Mouse (Mus musculus) MEL (cell line): ENCODE data around the gene Atf7. TPM values are rescaled to one million over a fixed set of nuclear protein-coding genes. Genes with fewer than 3 reads are reported as not detected.

Experiments used
- DNase-seq: peaks from one replicate; pipeline ENCODE4 v3.0.0; 2011; ENCODE audit warnings: low read depth, low spot score
- H3K27ac ChIP-seq: 2 replicates; pipeline ENCODE4 v1.5.1; 2012; ENCODE audit warnings: low read depth, mild to moderate bottlenecking, control low read depth, low read length, moderate library complexity; ENCODE audit not compliant: control insufficient read depth
- H3K27me3 ChIP-seq, 2 experiments: fragments of 150-350 bp in 1 of 2; sonication (generic) in 1 of 2; 2 replicates each; pipeline ENCODE4 v1.6.1; 2012; ENCODE audit warnings: low read length in 2 of 2, mild to moderate bottlenecking in 2 of 2, improper control_type of control experiment in 1 of 2, moderate library complexity in 1 of 2; ENCODE audit not compliant: insufficient read depth in 2 of 2, control insufficient read depth in 1 of 2
- H3K36me3 ChIP-seq, 2 experiments: 2 replicates each; pipeline ENCODE4 v1.6.1; 2012 to 2014; ENCODE audit warnings: low read length in 2 of 2, improper control_type of control experiment in 1 of 2, inconsistent platforms in 1 of 2, mild to moderate bottlenecking in 1 of 2; ENCODE audit not compliant: insufficient read depth in 2 of 2, control insufficient read depth in 1 of 2
- H3K4me1 ChIP-seq, 2 experiments: fragments of 150-350 bp in 1 of 2; sonication (generic) in 1 of 2; 2 replicates each; pipeline ENCODE4 v1.6.1; 2012; ENCODE audit warnings: low read length in 2 of 2, improper control_type of control experiment in 1 of 2, mild to moderate bottlenecking in 1 of 2; ENCODE audit not compliant: insufficient read depth in 2 of 2, control insufficient read depth in 1 of 2
- H3K4me3 ChIP-seq, 2 experiments: fragments of 150-350 bp in 1 of 2; sonication (generic) in 1 of 2; 2 replicates each; pipeline ENCODE4 v1.5.1; 2012; ENCODE audit warnings: low read depth in 2 of 2, low read length in 2 of 2, mild to moderate bottlenecking in 2 of 2, moderate library complexity in 2 of 2, control low read depth in 1 of 2, improper control_type of control experiment in 1 of 2; ENCODE audit not compliant: control insufficient read depth in 1 of 2, insufficient read depth in 1 of 2
- H3K79me2 ChIP-seq: 2 replicates; pipeline ENCODE4 v1.6.1; 2012; ENCODE audit warnings: mild to moderate bottlenecking, low read length, moderate library complexity; ENCODE audit not compliant: control insufficient read depth, poor library complexity, insufficient read depth
- H3K9ac ChIP-seq: 2 replicates; pipeline ENCODE4 v1.6.1; 2012; ENCODE audit warnings: low read depth, mild to moderate bottlenecking, control low read depth, low read length, moderate library complexity; ENCODE audit not compliant: control insufficient read depth, poor library complexity, severe bottlenecking
- H3K9me3 ChIP-seq: fragments of 150-350 bp; sonication (generic); replicated peaks from 2 replicates; pipeline ENCODE4 v1.6.1; 2012; ENCODE audit warnings: mild to moderate bottlenecking, low read length, improper control_type of control experiment, moderate library complexity; ENCODE audit not compliant: insufficient read depth
- CHD1 ChIP-seq: IDR thresholded peaks from 2 replicates; pipeline ENCODE4 v1.6.1; 2012; ENCODE audit warnings: low read depth, mild to moderate bottlenecking, inconsistent platforms, low read length, improper control_type of control experiment
- CHD2 ChIP-seq: IDR thresholded peaks from 2 replicates; pipeline ENCODE4 v1.6.1; 2011; ENCODE audit warnings: low read length, improper control_type of control experiment
- CTCF ChIP-seq, 3 experiments: IDR thresholded peaks in 2 of 3; conservative IDR thresholded peaks in 1 of 3; 2 replicates each; pipeline ENCODE4 v1.5.1; 2011 to 2012; ENCODE audit warnings: low read length in 3 of 3, low read depth in 2 of 3, mild to moderate bottlenecking in 2 of 3, improper control_type of control experiment in 1 of 3, inconsistent platforms in 1 of 3, mixed read lengths in 1 of 3, moderate library complexity in 1 of 3; ENCODE audit not compliant: control insufficient read depth in 1 of 3, insufficient read depth in 1 of 3, poor library complexity in 1 of 3, severe bottlenecking in 1 of 3
- GABPA ChIP-seq: IDR thresholded peaks from 2 replicates; pipeline ENCODE4 v1.6.1; 2012; ENCODE audit warnings: low read depth, mild to moderate bottlenecking, inconsistent platforms, low read length, improper control_type of control experiment, moderate library complexity
- HCFC1 ChIP-seq: IDR thresholded peaks from 2 replicates; pipeline ENCODE4 v1.6.1; 2012; ENCODE audit warnings: low read depth, mild to moderate bottlenecking, inconsistent platforms, low read length, improper control_type of control experiment, moderate library complexity
- JUND ChIP-seq: IDR thresholded peaks from 2 replicates; pipeline ENCODE4 v1.6.1; 2011; ENCODE audit warnings: low read depth, mild to moderate bottlenecking, improper control_type of control experiment, low read length
- KAT2A ChIP-seq: conservative IDR thresholded peaks from 2 replicates; pipeline ENCODE4 v1.6.1; 2012; ENCODE audit warnings: low read depth, low read length, improper control_type of control experiment, inconsistent platforms
- MEF2A ChIP-seq: IDR thresholded peaks from 2 replicates; pipeline ENCODE4 v1.6.1; 2014; ENCODE audit warnings: low read depth, mild to moderate bottlenecking, inconsistent platforms, low read length, improper control_type of control experiment; ENCODE audit not compliant: poor library complexity, insufficient replicate concordance, severe bottlenecking; ENCODE audit errors: extremely low read depth
- MXI1 ChIP-seq: IDR thresholded peaks from 2 replicates; pipeline ENCODE4 v1.6.1; 2011; ENCODE audit warnings: mild to moderate bottlenecking, low read depth, low read length, improper control_type of control experiment
- NELFE ChIP-seq: IDR thresholded peaks from 2 replicates; pipeline ENCODE4 v1.6.1; 2011; ENCODE audit warnings: low read depth, low read length, improper control_type of control experiment
- POLR2A ChIP-seq, 2 experiments: IDR thresholded peaks; 2 replicates each; pipeline ENCODE4 v1.6.1; 2011 to 2012; ENCODE audit warnings: low read length in 2 of 2, mild to moderate bottlenecking in 2 of 2, control low read depth in 1 of 2, improper control_type of control experiment in 1 of 2, low read depth in 1 of 2, moderate library complexity in 1 of 2; ENCODE audit not compliant: control insufficient read depth in 1 of 2, insufficient read depth in 1 of 2, poor library complexity in 1 of 2
- POLR2AphosphoS5 ChIP-seq: IDR thresholded peaks from 2 replicates; pipeline ENCODE4 v1.6.1; 2012; ENCODE audit warnings: low read depth, borderline replicate concordance, mild to moderate bottlenecking, inconsistent platforms, low read length, moderate library complexity, mixed read lengths
- RAD21 ChIP-seq: IDR thresholded peaks from 2 replicates; pipeline ENCODE4 v1.6.1; 2011; ENCODE audit warnings: mild to moderate bottlenecking, low read depth, low read length, improper control_type of control experiment
- SMC3 ChIP-seq: IDR thresholded peaks from 2 replicates; pipeline ENCODE4 v1.6.1; 2011; ENCODE audit warnings: low read depth, low read length, improper control_type of control experiment
- TCF12 ChIP-seq: IDR thresholded peaks from 2 replicates; pipeline ENCODE4 v1.6.1; 2014; ENCODE audit warnings: low read depth, mild to moderate bottlenecking, inconsistent platforms, low read length, improper control_type of control experiment, moderate library complexity
- UBTF ChIP-seq: IDR thresholded peaks from 2 replicates; pipeline ENCODE4 v1.6.1; 2012; ENCODE audit warnings: low read depth, mild to moderate bottlenecking, inconsistent platforms, low read length, improper control_type of control experiment, moderate library complexity, borderline replicate concordance; ENCODE audit not compliant: insufficient read depth
- USF2 ChIP-seq, 2 experiments: IDR thresholded peaks; 2 replicates each; pipeline ENCODE4 v1.6.1; 2011 to 2012; ENCODE audit warnings: improper control_type of control experiment in 2 of 2, low read length in 2 of 2, borderline replicate concordance in 1 of 2, inconsistent platforms in 1 of 2, low read depth in 1 of 2, mild to moderate bottlenecking in 1 of 2; ENCODE audit not compliant: insufficient read depth in 1 of 2
- ZMIZ1 ChIP-seq: IDR thresholded peaks from 2 replicates; pipeline ENCODE4 v1.6.1; 2012; ENCODE audit warnings: low read depth, mild to moderate bottlenecking, inconsistent platforms, low read length, improper control_type of control experiment, moderate library complexity
- polyA plus RNA-seq, 2 experiments: library from polyadenylated mRNA; stranded (reverse) in 1 of 2; unstranded in 1 of 2; fragments of >175 nt in 1 of 2; fragments of >200 nt in 1 of 2; gene quantifications; 2 replicates each; pipeline versions ENCODE4 v1.2.1 to v1.2.4; 2012; ENCODE audit warnings: low replicate concordance in 2 of 2, low read depth in 1 of 2; ENCODE audit not compliant: insufficient read length in 2 of 2, insufficient read depth in 1 of 2, missing spikeins in 1 of 2
- total RNA-seq: library from RNA; depleted of rRNA; stranded (reverse); fragments of 300-350 nt; gene quantifications from 2 replicates; pipeline ENCODE4 v1.2.3, GENCODE M21; 2012

Atf7 gene
- total and polyA plus RNA-seq, 3 experiments: 12.8 to 49.6 TPM; not detected in 1

DNA sequence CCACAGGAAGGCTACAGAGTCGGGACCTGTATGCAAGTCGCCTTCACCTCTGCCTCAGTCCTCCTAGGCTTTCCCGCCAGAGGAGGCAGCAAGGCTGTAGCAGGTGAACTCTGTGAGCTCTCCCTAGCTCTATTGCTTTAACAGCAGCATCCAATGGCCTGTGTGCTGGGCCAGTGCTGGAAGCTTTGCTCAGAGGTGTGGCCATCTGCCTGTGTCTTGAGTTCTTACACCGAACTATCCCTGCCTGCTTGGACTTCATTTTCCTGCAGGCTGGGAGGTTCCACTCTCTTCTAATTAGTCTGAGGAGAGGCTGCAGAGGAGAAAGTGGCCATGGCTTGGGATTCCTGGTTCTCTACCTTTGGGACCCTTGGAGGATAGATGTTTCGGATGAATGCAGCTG, 113.3 kb downstream of the Atf7 start:
- no peak overlapping the region for H3K4me3 ChIP-seq
- peaks cover 0 to 22% of the 10 kb centered on the region in 2 experiments; a peak in 2 of 4 replicates for H3K4me1 ChIP-seq
- peaks cover 0 to 3% of the 10 kb centered on the region in 2 experiments; a peak in 2 of 4 replicates for H3K36me3 ChIP-seq
- TF ChIP-seq MEF2A (no peak), UBTF (no peak), TCF12 (no peak), JUND (no peak), CTCF (IDR thresholded peaks at IDR 0.05 in 2 of 3, conservative IDR thresholded peaks at IDR 0.05 in 1 of 3; ENCODE audit: control insufficient read depth in 1 of 3, insufficient read depth in 1 of 3, low read depth in 2 of 3, low read length in 3 of 3, poor library complexity in 1 of 3, severe bottlenecking in 1 of 3) (no peak), ZMIZ1 (no peak), POLR2AphosphoS5 (no peak), GABPA (no peak), CHD2 (no peak), SMC3 (no peak), POLR2A (IDR thresholded peaks at IDR 0.05; ENCODE audit: control insufficient read depth in 1 of 2, insufficient read depth in 1 of 2, low read depth in 1 of 2, low read length in 2 of 2, poor library complexity in 1 of 2) (no peak), USF2 (IDR thresholded peaks at IDR 0.05; ENCODE audit: borderline replicate concordance in 1 of 2, insufficient read depth in 1 of 2, low read depth in 1 of 2, low read length in 2 of 2) (no peak), HCFC1 (no peak), MXI1 (no peak), RAD21 (no peak), KAT2A (no peak)
- H3K27me3 ChIP-seq: no peaks in the 10 kb centered on the region
- no peak overlapping the region for H3K27ac ChIP-seq
- no peak overlapping the region for H3K9ac ChIP-seq
- H3K79me2 ChIP-seq: no peaks in the 10 kb centered on the region
- no peak for DNase-seq
- H3K9me3 ChIP-seq: no peaks in the 10 kb centered on the region

DNA sequence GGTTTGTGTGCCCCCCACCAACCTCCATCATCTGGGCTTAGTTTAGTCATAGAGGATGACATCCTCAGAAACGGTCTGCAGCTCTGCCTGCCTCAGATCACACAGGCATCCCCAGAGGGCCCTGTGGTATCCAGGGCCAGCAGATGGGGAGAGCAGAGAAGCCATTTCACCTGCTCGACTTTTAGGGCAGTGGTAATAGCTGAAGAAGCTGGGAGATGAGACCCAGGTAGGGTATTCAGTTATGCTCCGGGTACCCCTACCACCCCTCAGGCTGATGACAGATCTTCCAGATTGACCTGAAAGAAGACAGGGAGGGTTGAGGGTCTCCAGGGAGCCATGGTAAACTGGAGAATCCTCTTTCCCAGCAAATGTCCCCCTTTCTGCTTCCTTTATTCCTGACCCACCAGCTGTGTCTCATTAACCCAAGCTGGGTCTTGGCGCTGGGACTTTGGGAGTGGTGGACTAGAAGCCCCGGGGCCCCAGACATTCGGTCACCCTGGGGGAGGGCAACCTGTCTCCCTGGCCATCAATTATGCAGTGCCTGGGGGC, 113.9 kb downstream of the Atf7 start:
- H3K27me3 ChIP-seq: no peaks in the 10 kb centered on the region
- no peak overlapping the region for H3K9ac ChIP-seq
- no peak overlapping the region for H3K27ac ChIP-seq
- H3K36me3 ChIP-seq: peaks cover 0 to 3% of the 10 kb centered on the region in 2 experiments; a peak in 2 of 4 replicates
- peaks cover 0 to 20% of the 10 kb centered on the region in 2 experiments; a peak in 2 of 4 replicates for H3K4me1 ChIP-seq
- H3K4me3 ChIP-seq: no peak overlapping the region
- TF ChIP-seq NELFE (peak; percentile 21; the same call in 1 of the 2 replicates), CHD1 (no peak), TCF12 (no peak), SMC3 (no peak), CTCF (IDR thresholded peaks at IDR 0.05 in 2 of 3, conservative IDR thresholded peaks at IDR 0.05 in 1 of 3; ENCODE audit: control insufficient read depth in 1 of 3, insufficient read depth in 1 of 3, low read depth in 2 of 3, low read length in 3 of 3, poor library complexity in 1 of 3, severe bottlenecking in 1 of 3) (no peak), CHD2 (no peak)
- no peaks in the 10 kb centered on the region for H3K9me3 ChIP-seq
- DNase-seq: no peak
- H3K79me2 ChIP-seq: no peaks in the 10 kb centered on the region
